Mouse (Mus musculus) v-Abl transformed pro-B cells (cell line): ENCODE data around the gene Gm38655.
"Not testable (repeated sequence)": the region's sequence is repeated elsewhere in the genome, so short reads cannot be mapped to it uniquely, and the experiment has no call there.

Source experiments
- in situ Hi-C, 2 experiments: fragments of 400-800 bp; cut with MboI; formaldehyde crosslinking; loops; one replicate each; pipeline ENCODE4 v1.15.1; 2025; ENCODE audit not compliant: unreplicated experiment in 2 of 2

The Gm38655 gene

GRCm38 (mm10) chr17:25175411-25175810, at the start of gene Gm38655:
TSS of gene Gm38655 (minus strand) at chr17:25175471.
- in situ Hi-C loops: no loop called here

- in situ Hi-C loops: no loop called here
These were observed 49.4 kb upstream of the Gm38655 start for GRCm38 (mm10) chr17:25224586-25225222.

- in situ Hi-C loops: no loop called here
These were observed 47.8 kb upstream of the Gm38655 start for GRCm38 (mm10) chr17:25222951-25223601.

- in situ Hi-C loops: not testable (repeated sequence)
These were observed 47.3 kb upstream of the Gm38655 start for GRCm38 (mm10) chr17:25222504-25222940.

- in situ Hi-C loops: no loop called here
These were observed 46.7 kb upstream of the Gm38655 start for GRCm38 (mm10) chr17:25221821-25222503.

- in situ Hi-C loops: no loop called here
These were observed 45.5 kb upstream of the Gm38655 start for GRCm38 (mm10) chr17:25220746-25221145.

GRCm38 (mm10) chr17:25219492-25220295, 44.4 kb upstream of the Gm38655 start:
- in situ Hi-C loops: no loop called here

GRCm38 (mm10) chr17:25218967-25219366, 43.7 kb upstream of the Gm38655 start:
- in situ Hi-C loops: no loop called here

- in situ Hi-C loops: no loop called here
These were observed 40.2 kb upstream of the Gm38655 start for GRCm38 (mm10) chr17:25215431-25215830.

GRCm38 (mm10) chr17:25211705-25212104, 36.4 kb upstream of the Gm38655 start:
- in situ Hi-C loops: no loop called here

- in situ Hi-C loops: no loop called here
These were observed 35.6 kb upstream of the Gm38655 start for GRCm38 (mm10) chr17:25210680-25211466.

- in situ Hi-C loops: no loop called here
These were observed 34.7 kb upstream of the Gm38655 start for GRCm38 (mm10) chr17:25210006-25210405.

- in situ Hi-C loops: no loop called here
These were observed 27.1 kb upstream of the Gm38655 start for GRCm38 (mm10) chr17:25202401-25202800.

- in situ Hi-C loops: loop anchor here in 1 of 2 experiments (5.0 kb wide), 1 partner anchor 83 kb away; the partner anchor contains the start of gene Ube2i
These were observed 13.8 kb upstream of the Gm38655 start for GRCm38 (mm10) chr17:25189091-25189490.

- in situ Hi-C loops: loop anchor here in 1 of 2 experiments (5.0 kb wide), 1 partner anchor 84 kb away; the partner anchor contains the start of gene Ube2i
These were observed 13.1 kb upstream of the Gm38655 start, which contains the start of gene Unkl for GRCm38 (mm10) chr17:25188150-25189031. TSS of gene Unkl (plus strand) at chr17:25188397.

GRCm38 (mm10) chr17:25187784-25188149, 12.5 kb upstream of the Gm38655 start:
- in situ Hi-C loops: loop anchor here in 1 of 2 experiments (5.0 kb wide), 1 partner anchor 85 kb away; the partner anchor contains the start of gene Ube2i

- in situ Hi-C loops: loop anchor here (5.0 kb wide), 2 partner anchors 87 to 92 kb away; partner anchors contain the start of gene Ube2i (in 1 of the 2)
These were observed 9.7 kb upstream of the Gm38655 start for GRCm38 (mm10) chr17:25184961-25185360.

GRCm38 (mm10) chr17:25184129-25184691, 8.9 kb upstream of the Gm38655 start, which contains the start of gene BC003965:
TSS of gene BC003965 (plus strand) at chr17:25184554.
- in situ Hi-C loops: loop anchor here in 1 of 2 experiments (5.0 kb wide), 1 partner anchor 93 kb away; no protein-coding TSS in a partner anchor
